Mouse (Mus musculus): ENCODE results near the gene Srcin1. TPM values are rescaled to one million over a fixed set of nuclear protein-coding genes. Genes with fewer than 3 reads are reported as not detected.

Srcin1 gene
- total RNA-seq, 1 experiment from 2014 or later = 9.2 TPM

- no peak for DNase-seq
Observed at GRCm38 (mm10) chr11:97579088-97579857, 3.3 kb upstream of the Srcin1 start.

DNA sequence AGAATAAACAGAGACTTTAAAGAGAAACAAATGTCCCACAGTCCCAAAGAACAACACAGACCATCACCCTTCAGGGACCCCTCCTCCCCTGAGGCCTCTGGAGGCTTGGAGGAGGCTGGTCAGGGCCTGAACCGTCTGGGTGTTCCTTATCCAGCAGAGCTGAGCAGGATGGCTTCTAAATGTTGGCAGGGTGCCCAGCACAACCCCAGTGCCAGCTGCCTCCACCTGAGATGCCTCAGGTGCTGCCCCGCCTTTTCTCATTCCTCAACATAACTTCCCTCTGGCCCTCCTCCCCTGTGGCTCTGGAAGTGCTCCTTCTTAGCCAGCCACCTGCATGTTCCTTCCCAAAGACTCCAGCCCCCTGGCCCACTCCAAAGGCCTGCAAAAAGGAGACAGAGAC lies 2.3 kb upstream of the Srcin1 start:
- DNase-seq = no peak

DNA sequence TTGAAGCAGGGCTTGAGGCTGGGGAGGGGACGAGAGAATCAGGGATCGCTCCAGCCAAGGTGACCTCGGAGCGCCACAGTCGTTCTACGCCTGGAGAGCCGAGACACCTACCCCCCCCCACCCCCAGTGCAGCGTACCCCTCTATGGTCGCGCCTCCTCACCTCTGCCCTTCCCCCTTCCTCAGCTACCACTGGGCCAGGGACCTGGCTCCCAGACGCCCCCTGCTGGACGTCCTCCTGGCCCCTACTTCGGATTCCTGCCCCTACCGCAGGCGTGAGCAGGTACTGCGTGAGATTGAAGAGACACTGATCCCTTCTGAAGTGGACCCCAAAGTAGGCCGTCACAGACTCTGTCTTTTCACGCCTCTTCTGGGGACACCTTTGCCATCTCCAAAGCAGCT lies 348 bp downstream of the Srcin1 start:
- peak; percentile 93 for DNase-seq

DNA sequence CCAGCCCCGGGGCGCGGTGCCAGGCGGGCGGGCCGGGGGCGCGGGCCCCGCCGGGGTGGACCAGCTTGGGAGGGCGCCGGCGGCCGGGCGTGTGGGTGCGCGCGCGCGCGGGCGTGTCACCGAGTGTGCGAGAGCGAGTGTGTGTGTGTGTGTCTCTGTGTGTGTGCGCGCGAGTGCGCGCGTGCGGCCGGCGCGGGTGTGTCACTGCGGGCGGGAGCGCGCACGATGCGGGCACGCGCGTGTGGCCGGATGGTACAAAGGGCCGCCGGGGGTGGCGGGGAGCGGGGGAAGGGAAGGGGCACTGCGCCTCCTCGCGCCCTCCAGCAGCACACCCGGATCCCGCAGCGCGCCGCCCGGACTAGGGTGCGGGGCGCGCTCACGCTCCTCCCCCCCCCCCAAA lies 911 bp downstream of the Srcin1 start:
- DNase-seq = peak; percentile 81

GRCm38 (mm10) chr11:97574551-97575051 lies 1.4 kb downstream of the Srcin1 start:
- peak; percentile 21 for DNase-seq

DNA sequence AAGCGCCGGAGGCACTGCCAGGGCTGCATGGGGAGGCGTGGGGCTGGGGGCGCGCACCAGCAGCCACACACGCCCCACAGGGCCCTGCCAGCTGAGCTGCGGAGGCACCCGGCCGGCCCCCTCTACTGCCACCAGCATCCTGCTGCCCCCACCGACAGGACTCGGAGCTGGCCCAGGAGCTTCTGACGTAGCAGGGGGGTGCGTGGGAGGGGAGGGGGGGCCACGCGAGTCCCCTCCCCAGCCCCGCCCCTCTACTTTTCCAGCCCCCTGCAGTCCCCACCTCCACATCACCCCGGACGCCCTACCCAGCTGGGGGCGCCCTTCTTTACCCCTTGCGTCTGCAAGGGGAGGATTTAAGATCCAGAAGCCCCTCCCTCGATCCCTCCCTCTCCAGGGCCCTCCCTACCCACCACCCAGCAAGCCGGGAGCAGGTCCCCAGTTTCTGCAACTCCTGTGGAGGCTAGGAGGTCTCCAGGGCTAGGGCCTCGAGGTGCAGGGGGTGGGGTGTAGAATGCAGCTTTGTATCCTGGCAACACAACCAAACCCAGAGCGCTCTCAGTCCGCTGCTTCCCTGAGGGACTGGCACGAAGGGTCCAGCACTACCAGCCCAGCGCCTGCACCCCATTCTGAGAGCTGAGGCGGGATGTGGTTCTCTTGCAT lies 2.0 kb downstream of the Srcin1 start:
- DNase-seq = peak; percentile 30

- no peak for DNase-seq
Observed at GRCm38 (mm10) chr11:97572895-97573480, 3.0 kb downstream of the Srcin1 start.

GRCm38 (mm10) chr11:97572089-97572345 lies 4.0 kb downstream of the Srcin1 start:
- no peak for DNase-seq

DNA sequence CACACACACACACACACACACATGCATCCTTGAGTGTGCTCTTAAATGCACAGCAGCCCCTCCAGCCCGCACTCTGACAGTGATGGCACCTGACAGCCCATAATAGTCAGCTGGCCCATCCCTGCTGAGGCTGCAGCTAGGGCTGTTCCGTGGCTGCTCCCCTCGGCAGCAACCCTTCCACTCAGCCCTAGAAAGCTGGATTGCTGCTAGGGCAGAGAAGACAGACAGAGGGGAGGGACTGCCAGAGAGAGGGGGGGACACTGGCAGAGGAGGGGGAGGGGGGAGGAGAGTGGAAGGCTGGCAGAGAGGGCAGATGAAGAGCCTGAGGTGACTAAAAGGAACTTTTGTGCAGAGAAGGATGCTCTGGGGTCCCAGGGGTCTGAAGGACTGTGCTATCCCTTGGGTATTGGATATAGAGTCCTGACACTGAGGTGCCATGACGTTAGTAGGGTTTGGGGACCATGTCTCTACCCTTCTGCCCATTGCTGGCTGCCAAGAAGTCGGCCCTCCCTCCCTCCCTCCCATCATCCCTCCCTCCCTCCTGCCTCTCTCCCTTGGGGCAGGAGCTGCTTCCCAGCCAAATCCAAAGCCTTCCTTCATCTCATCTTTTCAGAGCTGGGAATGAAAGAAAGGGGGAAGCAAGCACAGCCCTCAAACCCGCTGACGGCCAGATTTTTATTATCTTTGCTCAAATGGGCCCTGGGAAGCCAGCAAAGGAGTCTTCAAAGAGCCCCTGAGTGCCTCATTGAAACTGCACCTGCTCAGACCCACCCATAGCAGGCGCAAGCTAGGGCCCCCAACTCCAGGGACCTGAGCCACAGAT lies 4.5 kb downstream of the Srcin1 start:
- no peak for DNase-seq

- peak; percentile 68 for DNase-seq
Observed at GRCm38 (mm10) chr11:97570493-97571137, 5.4 kb downstream of the Srcin1 start.

DNA sequence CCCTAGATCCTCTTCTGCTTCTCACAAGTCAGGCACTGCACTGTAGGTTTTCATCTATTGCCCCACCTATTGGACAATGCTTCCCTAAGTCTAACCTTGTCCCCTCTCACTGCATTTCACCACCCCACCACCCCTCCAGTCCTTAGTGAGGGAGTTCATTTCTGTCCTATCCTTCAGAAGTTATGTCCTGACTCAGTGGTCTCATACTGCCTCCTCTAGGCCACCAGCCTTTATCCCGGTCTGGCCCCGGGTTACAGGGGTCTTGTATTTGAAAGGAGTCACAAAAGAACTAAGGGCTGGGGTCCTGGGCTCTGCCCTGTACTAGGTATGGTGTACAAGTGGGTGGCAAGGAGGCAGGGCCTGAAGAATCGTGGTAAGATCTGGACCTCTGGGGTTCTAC lies 6.2 kb downstream of the Srcin1 start:
- DNase-seq = no peak

DNA sequence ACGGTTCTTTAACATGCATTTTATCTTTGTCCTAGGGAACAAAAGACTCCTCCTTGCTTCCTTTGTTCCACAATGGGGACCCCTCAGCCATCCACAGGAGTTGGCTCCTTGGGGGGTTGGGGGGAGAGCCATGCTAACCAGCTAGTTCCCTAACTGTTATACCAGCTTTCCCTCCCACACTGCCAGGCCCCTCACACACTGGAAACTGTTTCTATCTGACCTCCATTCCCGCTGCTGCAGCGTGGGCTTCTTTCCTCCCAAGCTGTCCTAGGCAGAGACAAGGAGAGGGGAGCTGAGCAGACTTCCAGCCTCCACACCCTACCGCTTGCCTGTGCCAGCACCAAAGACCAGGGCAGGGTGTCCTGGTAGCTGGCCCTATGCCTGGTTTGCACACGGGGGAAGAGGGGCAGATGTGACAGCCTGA lies 6.7 kb downstream of the Srcin1 start:
- no peak for DNase-seq

DNA sequence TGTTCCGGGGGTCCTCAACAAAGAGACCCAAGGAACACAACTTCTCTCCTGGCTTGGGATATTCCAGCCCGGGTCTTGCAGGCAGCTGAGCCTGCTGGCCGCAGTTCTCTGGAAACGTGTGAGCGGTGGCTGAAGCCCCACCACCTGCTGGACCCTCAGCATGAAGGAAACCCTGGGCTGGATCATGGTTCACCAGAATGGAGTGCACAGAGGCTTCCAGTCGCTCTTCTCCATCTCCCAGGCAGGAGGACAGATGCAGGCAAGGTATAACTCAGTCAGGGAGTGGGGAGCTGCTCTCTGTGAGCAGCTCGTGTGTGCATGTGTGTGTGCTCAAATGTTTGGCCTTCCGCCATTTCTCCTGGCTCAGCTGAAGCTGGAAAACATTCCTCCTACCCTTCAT lies 7.3 kb downstream of the Srcin1 start:
- peak; percentile 88 for DNase-seq

DNA sequence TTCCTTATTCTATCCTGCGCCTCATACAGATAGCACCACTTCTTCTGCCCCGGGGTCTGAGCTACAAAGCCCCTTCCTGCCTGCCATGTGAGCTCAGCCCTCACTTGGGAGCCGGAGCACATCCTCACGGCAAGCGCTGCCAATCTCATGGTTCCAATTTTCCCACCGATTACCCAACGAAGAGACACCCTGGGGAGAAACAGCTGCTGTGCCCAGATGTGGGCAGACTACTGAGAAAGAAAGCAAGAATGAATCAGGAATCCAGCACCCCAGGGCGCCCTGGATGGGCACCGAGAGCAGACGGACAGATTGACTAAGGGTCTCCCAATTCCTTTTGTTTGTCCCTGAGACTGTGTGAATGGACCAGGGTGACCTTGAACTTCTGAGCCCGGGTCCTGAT lies 8.5 kb downstream of the Srcin1 start:
- DNase-seq = peak; percentile 22

- no peak for DNase-seq
Observed at GRCm38 (mm10) chr11:97566551-97566950, 9.4 kb downstream of the Srcin1 start.

DNA sequence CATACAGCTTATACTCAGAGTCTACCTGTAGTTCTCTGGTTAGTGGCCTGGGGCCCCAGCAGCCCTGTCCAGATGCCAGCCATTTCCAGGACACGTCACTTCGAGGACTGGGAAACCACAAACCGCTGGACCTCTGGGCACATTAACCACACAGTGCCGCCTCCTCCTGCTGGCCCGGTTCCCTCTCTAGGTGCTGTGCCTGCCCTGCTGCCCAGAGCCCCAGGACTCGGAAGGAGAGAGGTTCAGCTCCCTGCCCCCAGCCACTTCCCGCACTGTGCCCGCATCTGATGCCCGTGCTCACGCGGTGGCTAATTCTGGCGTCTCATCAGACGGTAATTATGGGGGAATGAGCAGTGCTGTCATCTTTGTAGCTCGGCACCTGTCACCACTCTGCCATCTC lies 12.3 kb downstream of the Srcin1 start:
- DNase-seq = peak; percentile 30

- DNase-seq = peak; percentile 83
Observed at GRCm38 (mm10) chr11:97562536-97562935, 13.4 kb downstream of the Srcin1 start.

- DNase-seq = no peak
Observed at GRCm38 (mm10) chr11:97560210-97560963, 15.6 kb downstream of the Srcin1 start.

GRCm38 (mm10) chr11:97559549-97559948 lies 16.4 kb downstream of the Srcin1 start:
- no peak for DNase-seq

GRCm38 (mm10) chr11:97557885-97558284 lies 18.1 kb downstream of the Srcin1 start:
- DNase-seq = no peak

Data from adrenal gland, postnatal 14 days (tissue).